Mouse (Mus musculus): ENCODE results near the gene Ccr1.

DNA sequence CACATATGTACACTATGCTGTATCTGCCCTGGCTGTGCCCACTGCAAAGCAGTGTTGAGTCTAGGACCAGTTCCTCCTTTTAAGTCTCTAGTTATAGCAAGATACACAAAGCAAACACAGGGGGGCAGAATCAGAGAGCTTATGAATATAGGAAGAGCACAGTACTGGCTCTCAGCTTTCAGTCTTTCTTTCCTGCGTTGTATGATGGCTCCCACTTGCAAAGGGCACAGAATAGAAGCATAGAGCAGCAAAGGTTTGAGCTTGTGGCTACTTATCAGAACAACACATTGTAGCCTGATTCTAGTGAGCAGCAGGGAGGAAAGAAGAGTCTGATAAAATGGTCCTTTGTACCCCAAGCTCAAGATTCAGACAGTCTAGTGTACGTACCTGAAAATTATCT is 17.7 kb upstream of the Ccr1 start:
- TF ChIP-seq CTCF (IDR thresholded peaks at IDR 0.05; ENCODE audit: low read depth, low read length) = no peak
- no peak for TF ChIP-seq POLR2A (IDR thresholded peaks at IDR 0.05; ENCODE audit: extremely low read depth, insufficient read depth, low read length)

All from liver, adult 2 months (tissue).